Mouse (Mus musculus) neural tube, embryonic 13.5 days (tissue): ENCODE measurements around the gene Prpf31. TPM values are rescaled to one million over a fixed set of nuclear protein-coding genes. Genes with fewer than 3 reads are reported as not detected.

Experiments used
- ATAC-seq: fragments of 200-750 bp; cut with Nextera tagmentation; 2 replicates; pipeline ENCODE4 v1.8.0; 2017; ENCODE audit warnings: low read depth, mild to moderate bottlenecking, moderate TSS enrichment, moderate library complexity
- H3K27ac ChIP-seq: fragments of 300-500 bp; sonication (generic); replicated peaks from 2 replicates; pipeline ENCODE4 v1.5.1; 2015; ENCODE audit warnings: moderate library complexity, mild to moderate bottlenecking, inconsistent platforms
- H3K27me3 ChIP-seq: fragments of 300-500 bp; sonication (generic); 2 replicates; pipeline ENCODE4 v1.6.1; 2015; ENCODE audit warnings: mild to moderate bottlenecking, inconsistent platforms
- H3K36me3 ChIP-seq: fragments of 300-500 bp; sonication (generic); 2 replicates; pipeline ENCODE4 v1.6.1; 2015; ENCODE audit warnings: mild to moderate bottlenecking, inconsistent platforms
- H3K4me1 ChIP-seq: fragments of 300-500 bp; sonication (generic); replicated peaks from 2 replicates; pipeline ENCODE4 v1.6.1; 2015; ENCODE audit warnings: inconsistent platforms
- H3K4me2 ChIP-seq: fragments of 300-500 bp; sonication (generic); 2 replicates; pipeline ENCODE4 v1.6.1; 2015; ENCODE audit warnings: inconsistent platforms, mild to moderate bottlenecking, moderate library complexity
- H3K4me3 ChIP-seq: fragments of 300-500 bp; sonication (generic); 2 replicates; pipeline ENCODE4 v1.5.1; 2015; ENCODE audit warnings: mild to moderate bottlenecking, inconsistent platforms
- H3K9ac ChIP-seq: fragments of 300-500 bp; sonication (generic); 2 replicates; pipeline ENCODE4 v1.6.1; 2015; ENCODE audit warnings: moderate library complexity, mild to moderate bottlenecking, inconsistent platforms
- H3K9me3 ChIP-seq: fragments of 300-500 bp; sonication (generic); 2 replicates; pipeline ENCODE4 v1.6.1; 2016; ENCODE audit warnings: inconsistent platforms
- WGBS: fragments of 180-500 bp; shearing (Covaris S2); methylation state at CpG from one replicate; pipeline ENCODE4 v1.1.7; 2015; 5-methylcytosine and 5-hydroxymethylcytosine counted together
- polyA plus RNA-seq: library from polyadenylated mRNA; unstranded; fragments of >200 nt; fragmentation: Nextera tagmentation; extraction: Ambion mirVana; gene quantifications from 2 replicates; pipeline ENCODE4 v1.2.1, GENCODE M21; 2015

The Prpf31 gene
- polyA plus RNA-seq, 1 experiment from 2014 or later = 98.6 TPM

- ATAC-seq = peak; percentile 56; the same call in 1 of the 2 replicates
- WGBS = 13% methylated on average over 2 of the region's 2 CpGs
- Histone ChIP-seq H3K4me3 (no peak overlapping the region), H3K9ac (no peak overlapping the region), H3K27ac (no peak overlapping the region), H3K36me3 (no peaks in the 10 kb centered on the region), H3K4me2 (no peak overlapping the region), H3K9me3 (no peaks in the 10 kb centered on the region), H3K27me3 (no peaks in the 10 kb centered on the region), H3K4me1 (no peaks in the 10 kb centered on the region)
These were observed 23.0 kb upstream of the Prpf31 start for GRCm38 (mm10) chr7:3606798-3607197.

GRCm38 (mm10) chr7:3607391-3607790 lies 22.4 kb upstream of the Prpf31 start:
- H3K4me1 ChIP-seq = no peaks in the 10 kb centered on the region
- WGBS = 89% methylated on average over 6 of the region's 6 CpGs

GRCm38 (mm10) chr7:3608668-3609067 lies 21.1 kb upstream of the Prpf31 start:
- WGBS = 96% methylated on average over 3 of the region's 3 CpGs
- Histone ChIP-seq H3K4me2 (no peak overlapping the region), H3K27ac (no peak overlapping the region), H3K27me3 (no peaks in the 10 kb centered on the region), H3K4me1 (no peaks in the 10 kb centered on the region), H3K36me3 (no peaks in the 10 kb centered on the region), H3K4me3 (no peak overlapping the region), H3K9me3 (no peaks in the 10 kb centered on the region), H3K9ac (no peak overlapping the region)
- ATAC-seq = no peak

More at GRCm38 (mm10) chr7:3607391-3607790, 22.4 kb upstream of the Prpf31 start:
- no peak overlapping the region for H3K9ac ChIP-seq
- no peaks in the 10 kb centered on the region for H3K9me3 ChIP-seq
- no peak for ATAC-seq
- no peak overlapping the region for H3K27ac ChIP-seq
- no peaks in the 10 kb centered on the region for H3K27me3 ChIP-seq
- no peaks in the 10 kb centered on the region for H3K36me3 ChIP-seq
- no peak overlapping the region for H3K4me3 ChIP-seq
- no peak overlapping the region for H3K4me2 ChIP-seq

- Histone ChIP-seq H3K9me3 (no peaks in the 10 kb centered on the region), H3K9ac (no peak overlapping the region), H3K27ac (no peak overlapping the region), H3K4me1 (no peaks in the 10 kb centered on the region), H3K4me2 (no peak overlapping the region), H3K4me3 (no peak overlapping the region), H3K36me3 (no peaks in the 10 kb centered on the region), H3K27me3 (no peaks in the 10 kb centered on the region)
- 60% methylated on average over 3 of the region's 3 CpGs for WGBS
- ATAC-seq = no peak
These were observed 20.7 kb upstream of the Prpf31 start for GRCm38 (mm10) chr7:3609082-3609481.

GRCm38 (mm10) chr7:3610437-3610836 lies 19.3 kb upstream of the Prpf31 start:
- H3K4me2 ChIP-seq = no peak overlapping the region
- H3K27ac ChIP-seq = no peak overlapping the region
- 90% methylated on average over 3 of the region's 3 CpGs for WGBS
- ATAC-seq = no peak
- H3K9ac ChIP-seq = no peak overlapping the region
- no peak overlapping the region for H3K4me3 ChIP-seq
- H3K36me3 ChIP-seq = no peaks in the 10 kb centered on the region
- no peaks in the 10 kb centered on the region for H3K9me3 ChIP-seq
- no peaks in the 10 kb centered on the region for H3K27me3 ChIP-seq
- H3K4me1 ChIP-seq = no peaks in the 10 kb centered on the region

GRCm38 (mm10) chr7:3611006-3611405 lies 18.8 kb upstream of the Prpf31 start:
- Histone ChIP-seq H3K27me3 (no peaks in the 10 kb centered on the region), H3K4me3 (no peak overlapping the region), H3K27ac (no peak overlapping the region), H3K36me3 (no peaks in the 10 kb centered on the region), H3K9me3 (no peaks in the 10 kb centered on the region), H3K9ac (no peak overlapping the region), H3K4me2 (no peak overlapping the region), H3K4me1 (no peaks in the 10 kb centered on the region)
- WGBS = 91% methylated on average over 13 of the region's 13 CpGs
- no peak for ATAC-seq

- H3K27me3 ChIP-seq = no peaks in the 10 kb centered on the region
- no peaks in the 10 kb centered on the region for H3K9me3 ChIP-seq
- H3K27ac ChIP-seq = no peak overlapping the region
- no peak overlapping the region for H3K4me3 ChIP-seq
- ATAC-seq = no peak
- no peak overlapping the region for H3K4me2 ChIP-seq
- H3K9ac ChIP-seq = no peak overlapping the region
- H3K36me3 ChIP-seq = no peaks in the 10 kb centered on the region
- peaks cover 13% of the 10 kb centered on the region for H3K4me1 ChIP-seq
- 72% methylated on average over 3 of the region's 3 CpGs for WGBS
These were observed 15.8 kb upstream of the Prpf31 start for GRCm38 (mm10) chr7:3614021-3614420.

GRCm38 (mm10) chr7:3616057-3616388 lies 13.8 kb upstream of the Prpf31 start, which contains the start of gene Oscar:
Gene Oscar (minus strand): TSS chr7:3616157.
- Histone ChIP-seq H3K4me1 (peaks cover 13% of the 10 kb centered on the region), H3K36me3 (peaks cover 20% of the 10 kb centered on the region), H3K27ac (no peak within 1 kb of the TSS), H3K9ac (no peak within 1 kb of the TSS), H3K27me3 (no peaks in the 10 kb centered on the region), H3K9me3 (no peaks in the 10 kb centered on the region), H3K4me2 (peak within 1 kb of the TSS; percentile 87; the same call in 1 of the 2 replicates), H3K4me3 (peak within 1 kb of the TSS; percentile 64)
- ATAC-seq = no peak
- WGBS = 79% methylated on average over 4 of the region's 4 CpGs

- Histone ChIP-seq H3K36me3 (peaks cover 24% of the 10 kb centered on the region), H3K27ac (no peak overlapping the region), H3K9ac (no peak overlapping the region), H3K4me3 (peak overlapping the region; percentile 64), H3K27me3 (no peaks in the 10 kb centered on the region), H3K4me1 (peaks cover 13% of the 10 kb centered on the region), H3K4me2 (peak overlapping the region; percentile 87; the same call in 1 of the 2 replicates), H3K9me3 (no peaks in the 10 kb centered on the region)
- ATAC-seq = peak; percentile 52
- 37% methylated on average over 6 of the region's 6 CpGs for WGBS
These were observed 13.2 kb upstream of the Prpf31 start for GRCm38 (mm10) chr7:3616389-3617241.

- H3K4me3 ChIP-seq = peak within 1 kb of the TSS; percentile 64
- H3K36me3 ChIP-seq = peaks cover 32% of the 10 kb centered on the region
- H3K9ac ChIP-seq = peak within 1 kb of the TSS; percentile 82
- H3K4me2 ChIP-seq = peak within 1 kb of the TSS; percentile 87
- no peaks in the 10 kb centered on the region for H3K9me3 ChIP-seq
- peak within 1 kb of the TSS; percentile 52 for H3K27ac ChIP-seq
- 1% methylated on average over 32 of the region's 32 CpGs for WGBS
- peaks cover 13% of the 10 kb centered on the region for H3K4me1 ChIP-seq
- peak; percentile 96 for ATAC-seq
- H3K27me3 ChIP-seq = no peaks in the 10 kb centered on the region
These were observed 12.4 kb upstream of the Prpf31 start, which contains the start of gene Ndufa3 for GRCm38 (mm10) chr7:3617242-3617995. Gene Ndufa3 (plus strand): TSS chr7:3617373.

GRCm38 (mm10) chr7:3629030-3629429 lies 755 bp upstream of the Prpf31 start:
- Histone ChIP-seq H3K27ac (peak overlapping the region; percentile 84; the same call in 1 of the 2 replicates), H3K4me2 (peak overlapping the region; percentile 99), H3K4me1 (peaks cover 38% of the 10 kb centered on the region), H3K9ac (peak overlapping the region; percentile 89), H3K36me3 (peaks cover 37% of the 10 kb centered on the region), H3K4me3 (peak overlapping the region; percentile 73), H3K27me3 (no peaks in the 10 kb centered on the region), H3K9me3 (no peaks in the 10 kb centered on the region)
- ATAC-seq = peak; percentile 60
- 39% methylated on average over 4 of the region's 4 CpGs for WGBS

- WGBS = 65% methylated on average over 3 of the region's 3 CpGs
- peak; percentile 9; the same call in 1 of the 2 replicates for ATAC-seq
- H3K4me3 ChIP-seq = peak overlapping the region; percentile 73
- peaks cover 38% of the 10 kb centered on the region for H3K36me3 ChIP-seq
- no peaks in the 10 kb centered on the region for H3K27me3 ChIP-seq
- peak overlapping the region; percentile 89 for H3K9ac ChIP-seq
- peaks cover 38% of the 10 kb centered on the region for H3K4me1 ChIP-seq
- peak overlapping the region; percentile 99 for H3K4me2 ChIP-seq
- no peaks in the 10 kb centered on the region for H3K9me3 ChIP-seq
- H3K27ac ChIP-seq = peak overlapping the region; percentile 69; the same call in 1 of the 2 replicates
These were observed 662 bp downstream of the Prpf31 start for GRCm38 (mm10) chr7:3630478-3630815.
